Mouse (Mus musculus): Measurements from ENCODE around the gene Ppp4r4.

DNA sequence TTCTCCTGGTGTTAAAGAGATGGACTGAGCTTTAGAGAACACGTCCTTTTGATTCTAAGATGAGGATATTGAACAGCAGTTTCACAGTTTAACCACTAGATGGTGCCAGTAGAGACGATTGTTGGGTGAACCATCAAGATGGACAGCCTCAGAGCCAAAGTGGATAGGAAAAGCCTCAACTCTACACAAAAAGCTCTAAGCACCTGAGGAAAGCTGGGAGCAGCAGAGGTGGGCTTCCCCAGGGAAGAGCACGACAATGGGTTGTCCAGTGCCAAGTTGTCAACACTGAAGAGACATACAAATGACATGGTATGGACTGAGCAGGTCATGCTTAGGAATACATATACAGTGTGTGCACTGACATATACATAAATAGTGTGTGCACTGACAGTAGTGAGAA, 12.1 kb downstream of the Ppp4r4 start:
- TF ChIP-seq POLR2A (IDR thresholded peaks at IDR 0.05; ENCODE audit: extremely low read depth, insufficient read depth, low read length) (no peak), CTCF (IDR thresholded peaks at IDR 0.05; ENCODE audit: extremely low read depth, insufficient read depth, low read length) (peak; percentile 51; the same call in 1 of the 2 replicates)

Data from cortical plate, adult 2 months (tissue).